Mouse (Mus musculus) forebrain, embryonic 14.5 days (tissue): Measurements from ENCODE around the gene Zfp518a. TPM values are rescaled to one million over a fixed set of nuclear protein-coding genes. Genes with fewer than 3 reads are reported as not detected.

ENCODE experiments used
- ATAC-seq: fragments of 200-750 bp; cut with Nextera tagmentation; 2 replicates; pipeline ENCODE4 v1.8.0; 2017; ENCODE audit warnings: mild to moderate bottlenecking, moderate library complexity
- DNase-seq: peaks from one replicate; pipeline ENCODE4 v3.0.0-alpha.2; 2015; ENCODE audit warnings: low spot score
- H3K27ac ChIP-seq: fragments of 300-500 bp; sonication (generic); 2 replicates; pipeline ENCODE4 v1.5.1; 2014; ENCODE audit warnings: low read depth, mild to moderate bottlenecking, control low read depth, low read length, moderate library complexity
- H3K27me3 ChIP-seq: fragments of 300-500 bp; sonication (generic); replicated peaks from 2 replicates; pipeline ENCODE4 v1.6.1; 2014; ENCODE audit warnings: low read length, control low read depth, mixed read lengths; ENCODE audit not compliant: control insufficient read depth, insufficient read depth
- H3K36me3 ChIP-seq: fragments of 300-500 bp; sonication (generic); 2 replicates; pipeline ENCODE4 v1.6.1; 2014; ENCODE audit warnings: low read length, control low read depth; ENCODE audit not compliant: control insufficient read depth, insufficient read depth
- H3K4me1 ChIP-seq: fragments of 300-500 bp; sonication (generic); 2 replicates; pipeline ENCODE4 v1.6.1; 2014; ENCODE audit warnings: antibody characterized with exemption, low read length, control low read depth; ENCODE audit not compliant: control insufficient read depth, insufficient read depth
- H3K4me2 ChIP-seq: fragments of 300-500 bp; sonication (generic); 2 replicates; pipeline ENCODE4 v1.6.1; 2014; ENCODE audit warnings: mild to moderate bottlenecking, control low read depth, low read length
- H3K4me3 ChIP-seq: fragments of 300-500 bp; sonication (generic); 2 replicates; pipeline ENCODE4 v1.5.1; 2014; ENCODE audit warnings: low read depth, low read length, control low read depth
- H3K9ac ChIP-seq: fragments of 300-500 bp; sonication (generic); 2 replicates; pipeline ENCODE4 v1.6.1; 2014; ENCODE audit warnings: mild to moderate bottlenecking, low read length, control low read depth, moderate library complexity
- H3K9me3 ChIP-seq: fragments of 300-500 bp; sonication (generic); replicated peaks from 2 replicates; pipeline ENCODE4 v1.6.1; 2016; ENCODE audit warnings: low read length, control low read depth, mixed read lengths; ENCODE audit not compliant: control insufficient read depth
- WGBS: fragments of 180-500 bp; shearing (Covaris S2); extraction: QIAGEN DNeasy Blood & Tissue Kit; methylation state at CpG from one replicate; pipeline ENCODE4 v1.1.7; 2014; 5-methylcytosine and 5-hydroxymethylcytosine counted together
- microRNA-seq: library from miRNA; unstranded; fragments of <30 nt; microRNA quantifications from one replicate; pipeline ENCODE4, GENCODE M21; 2016
- polyA plus RNA-seq: library from polyadenylated mRNA; unstranded; fragments of >200 nt; fragmentation: Nextera tagmentation; extraction: Ambion mirVana; gene quantifications from 2 replicates; pipeline ENCODE4 v1.2.1, GENCODE M21; 2014

Gene Zfp518a
- polyA plus RNA-seq, 1 experiment from 2014 or later, result 11.2 TPM

DNA sequence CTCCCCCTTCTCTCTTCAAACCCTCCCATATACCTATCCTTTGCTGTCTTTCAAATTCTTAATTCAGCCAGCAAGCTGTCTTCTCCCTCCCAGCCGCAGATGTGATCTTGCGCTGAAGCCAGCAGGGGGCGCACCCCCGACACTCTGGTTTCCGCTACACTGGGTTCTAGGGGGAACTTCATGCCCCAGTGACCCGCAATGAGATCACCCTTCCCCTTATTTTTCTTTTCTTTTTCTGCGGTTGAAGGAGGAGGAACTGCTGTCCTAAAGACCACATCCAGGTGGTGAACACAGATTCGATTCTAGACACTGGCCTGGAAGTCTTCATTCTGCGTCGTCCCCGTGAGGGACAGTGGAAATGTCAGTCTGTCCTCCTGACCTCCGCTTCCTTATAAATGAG, 68.5 kb downstream of the Zfp518a start:
- no peaks in the 10 kb centered on the region for H3K36me3 ChIP-seq
- no peak overlapping the region for H3K9ac ChIP-seq
- WGBS, result 53% methylated on average over 12 of the region's 12 CpGs
- no peak overlapping the region for H3K4me3 ChIP-seq
- ATAC-seq (no peak), DNase-seq (peak; percentile 40)
- no peak overlapping the region for H3K4me2 ChIP-seq
- no peaks in the 10 kb centered on the region for H3K9me3 ChIP-seq
- no peaks in the 10 kb centered on the region for H3K27me3 ChIP-seq
- H3K27ac ChIP-seq, result no peak overlapping the region
- H3K4me1 ChIP-seq, result no peaks in the 10 kb centered on the region

DNA sequence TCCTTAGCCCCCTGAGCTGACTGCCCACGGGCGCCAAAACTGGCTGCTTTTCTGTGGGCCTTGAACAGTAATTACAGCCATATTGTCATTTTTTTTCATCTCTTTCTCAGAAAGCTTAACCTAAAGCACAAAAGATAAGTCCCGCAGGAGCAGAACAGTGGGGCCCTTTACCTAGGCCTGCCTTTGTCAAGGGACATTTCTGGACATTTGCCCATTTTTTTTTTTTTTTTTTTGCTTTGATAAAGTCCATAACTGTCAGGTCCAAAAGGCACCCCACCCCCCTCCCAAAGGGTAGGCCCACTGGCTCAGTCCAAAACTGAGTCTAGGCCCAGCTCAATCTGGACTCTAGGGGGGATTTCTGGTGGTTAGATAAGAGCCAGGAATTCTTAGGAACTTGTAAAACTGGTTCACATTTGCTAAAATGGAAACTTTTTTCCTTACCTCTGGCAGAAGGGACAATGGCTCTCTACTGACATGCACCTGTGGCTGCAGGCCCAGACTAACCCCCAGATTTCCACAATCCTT, 69.9 kb downstream of the Zfp518a start:
- H3K36me3 ChIP-seq, result no peaks in the 10 kb centered on the region
- no peak overlapping the region for H3K4me2 ChIP-seq
- 39% methylated on average over 3 of the region's 3 CpGs for WGBS
- H3K9ac ChIP-seq, result no peak overlapping the region
- H3K27me3 ChIP-seq, result no peaks in the 10 kb centered on the region
- no peaks in the 10 kb centered on the region for H3K4me1 ChIP-seq
- no peaks in the 10 kb centered on the region for H3K9me3 ChIP-seq
- ATAC-seq (no peak), DNase-seq (no peak)
- H3K4me3 ChIP-seq, result no peak overlapping the region
- no peak overlapping the region for H3K27ac ChIP-seq

DNA sequence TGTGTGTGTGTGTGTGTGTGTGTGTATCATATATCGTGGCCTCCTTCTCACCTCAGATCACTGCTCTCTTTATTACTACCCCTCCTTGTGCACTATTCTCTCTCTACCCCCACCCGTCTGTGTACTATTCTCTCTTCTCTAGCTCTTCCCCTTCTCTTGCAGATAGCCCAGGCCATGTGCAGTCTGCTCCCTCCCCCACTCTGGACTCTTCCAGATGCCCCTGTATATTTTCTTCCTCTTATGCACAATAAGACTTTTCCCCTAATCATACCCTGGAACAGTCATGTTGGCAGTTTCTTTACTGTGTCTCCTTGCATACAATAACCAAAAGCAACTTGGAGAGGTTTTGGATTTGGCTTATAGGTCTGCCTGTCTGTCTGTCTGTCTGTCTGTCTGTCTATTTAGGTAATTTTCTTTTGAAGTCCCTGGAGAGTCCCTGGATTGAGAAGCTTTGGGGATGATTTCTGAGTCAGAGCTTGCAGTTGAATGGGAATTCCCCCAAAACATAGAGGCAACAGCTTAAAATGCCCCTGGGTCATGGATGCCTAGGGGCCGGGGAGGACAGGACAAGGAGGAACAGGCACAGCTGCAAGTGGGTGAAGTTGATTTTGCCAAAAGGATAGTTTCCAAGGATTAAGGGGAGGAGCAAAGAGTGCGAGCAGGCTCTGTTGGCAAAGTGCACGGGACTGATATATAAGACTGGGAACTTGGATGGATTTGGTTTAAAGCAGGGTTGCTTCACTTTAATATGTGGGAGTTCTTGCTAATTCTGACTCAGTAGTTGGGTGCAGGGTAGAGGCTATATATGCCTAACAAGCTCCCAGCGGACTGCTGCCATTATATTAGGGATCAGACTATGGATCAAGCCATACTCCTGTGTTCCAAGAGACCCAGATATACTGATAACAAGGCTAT, 70.7 kb downstream of the Zfp518a start:
- Histone ChIP-seq H3K27me3 (no peaks in the 10 kb centered on the region), H3K4me1 (no peaks in the 10 kb centered on the region), H3K9me3 (no peaks in the 10 kb centered on the region), H3K9ac (no peak overlapping the region), H3K4me3 (no peak overlapping the region), H3K36me3 (no peaks in the 10 kb centered on the region), H3K27ac (no peak overlapping the region), H3K4me2 (no peak overlapping the region)
- DNase-seq (no peak), ATAC-seq (no peak)
- WGBS, result 83% methylated on average over 6 of the region's 6 CpGs

Small RNAs within 50 kb of the gene (microRNA-seq; reads per million reads assigned to microRNA genes)
- gene Mir8092, result 0.40 reads per million

Other genes starting within 250 kb of the Zfp518a start
- gene Cc2d2b, start 146.0 kb upstream of the Zfp518a start, polyA plus RNA-seq, result 0.15 and 0.26 TPM in 2 replicates
- 17.6 TPM in 2 replicates for gene Ccnj, start 63.4 kb upstream of the Zfp518a start, polyA plus RNA-seq
- 0.52 and 0.53 TPM in 2 replicates for gene Blnk, start 99.8 kb downstream of the Zfp518a start, polyA plus RNA-seq
- 0.09 TPM in 1 of 2 replicates, not detected in the other for gene Dntt, start 134.6 kb downstream of the Zfp518a start, polyA plus RNA-seq
- not detected in 2 replicates for gene Opalin, start 182.4 kb downstream of the Zfp518a start, polyA plus RNA-seq